Mouse (Mus musculus) T-helper 17 cell (primary cell): ENCODE results near the gene Sgsm3.

ENCODE experiments used
- in situ Hi-C, 2 experiments: fragments of 300-600 bp; cut with MboI, MseI; formaldehyde crosslinking; loops; 1 replicate in 1 of 2; 2 replicates in 1 of 2; pipeline ENCODE4 v1.15.1; 2025; ENCODE audit warnings: high pct_unique_total_duplicates in 2 of 2

The Sgsm3 gene

GRCm38 (mm10) chr15:80975666-80976065 is 1.9 kb upstream of the Sgsm3 start:
- in situ Hi-C loops: no loop called here

DNA sequence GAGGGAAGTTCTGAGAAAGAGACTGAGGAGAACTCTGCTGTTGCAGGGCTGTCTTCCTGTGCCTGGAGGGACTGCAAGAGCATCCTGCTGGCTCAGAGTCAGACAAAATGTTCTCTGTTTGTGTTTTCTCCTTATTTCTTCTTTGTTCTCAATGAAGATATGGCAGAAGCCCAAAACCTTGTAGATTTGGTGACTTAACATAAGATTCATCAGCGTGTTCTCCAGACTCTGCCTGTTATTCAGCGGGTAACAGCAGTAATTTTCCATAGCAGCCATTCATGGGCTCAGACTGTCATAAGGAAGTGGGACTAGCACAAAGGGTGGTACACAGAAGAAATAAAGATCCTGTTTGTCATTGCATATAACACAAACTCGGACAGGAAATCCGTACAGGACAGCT is 2.0 kb downstream of the Sgsm3 start:
- in situ Hi-C loops: no loop called here

- in situ Hi-C loops: no loop called here
These were observed 3.6 kb downstream of the Sgsm3 start for GRCm38 (mm10) chr15:80981176-80981575.

- in situ Hi-C loops: no loop called here
These were observed 5.7 kb downstream of the Sgsm3 start for GRCm38 (mm10) chr15:80983264-80983663.

- in situ Hi-C loops: no loop called here
These were observed 10.8 kb downstream of the Sgsm3 start for GRCm38 (mm10) chr15:80988331-80988730.

DNA sequence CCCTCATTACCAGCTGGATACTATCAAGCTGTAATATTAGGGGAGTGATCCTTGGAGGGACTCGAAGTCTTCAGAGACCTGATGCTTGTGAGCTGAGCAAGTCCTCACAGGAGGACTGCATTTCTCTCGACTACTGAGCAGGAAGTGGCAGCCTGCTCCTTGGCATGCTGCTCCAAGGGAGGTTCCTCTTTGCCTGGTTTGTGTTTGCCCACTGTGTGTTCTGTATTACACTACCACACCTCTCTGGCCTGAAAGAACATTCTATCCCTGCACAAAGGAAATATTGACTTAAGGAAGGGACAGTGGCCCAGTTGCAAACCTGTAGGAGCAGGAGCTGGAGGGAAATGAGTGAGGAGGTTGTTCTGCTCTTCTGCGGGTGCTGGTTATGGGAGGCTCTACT is 12.1 kb downstream of the Sgsm3 start:
- in situ Hi-C loops: no loop called here

DNA sequence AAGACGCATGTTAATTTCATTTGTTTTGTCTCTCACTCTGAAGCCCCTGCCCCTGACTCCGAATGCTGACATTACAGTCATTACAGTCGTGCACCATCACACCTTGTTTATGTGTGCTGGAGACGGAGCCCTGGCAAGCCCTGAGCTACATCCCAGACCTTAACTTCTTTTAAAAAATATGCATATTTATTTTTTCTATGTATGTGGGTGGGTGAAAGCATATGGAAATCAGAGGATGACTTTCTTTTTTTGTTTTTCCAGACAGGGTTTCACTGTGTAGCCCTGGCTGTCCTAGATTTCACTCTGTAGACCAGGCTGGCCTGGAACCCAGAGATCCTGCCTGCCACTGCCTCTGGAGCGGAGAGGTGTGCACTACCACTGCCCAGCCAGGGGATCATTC is 17.4 kb downstream of the Sgsm3 start:
- in situ Hi-C loops: no loop called here

DNA sequence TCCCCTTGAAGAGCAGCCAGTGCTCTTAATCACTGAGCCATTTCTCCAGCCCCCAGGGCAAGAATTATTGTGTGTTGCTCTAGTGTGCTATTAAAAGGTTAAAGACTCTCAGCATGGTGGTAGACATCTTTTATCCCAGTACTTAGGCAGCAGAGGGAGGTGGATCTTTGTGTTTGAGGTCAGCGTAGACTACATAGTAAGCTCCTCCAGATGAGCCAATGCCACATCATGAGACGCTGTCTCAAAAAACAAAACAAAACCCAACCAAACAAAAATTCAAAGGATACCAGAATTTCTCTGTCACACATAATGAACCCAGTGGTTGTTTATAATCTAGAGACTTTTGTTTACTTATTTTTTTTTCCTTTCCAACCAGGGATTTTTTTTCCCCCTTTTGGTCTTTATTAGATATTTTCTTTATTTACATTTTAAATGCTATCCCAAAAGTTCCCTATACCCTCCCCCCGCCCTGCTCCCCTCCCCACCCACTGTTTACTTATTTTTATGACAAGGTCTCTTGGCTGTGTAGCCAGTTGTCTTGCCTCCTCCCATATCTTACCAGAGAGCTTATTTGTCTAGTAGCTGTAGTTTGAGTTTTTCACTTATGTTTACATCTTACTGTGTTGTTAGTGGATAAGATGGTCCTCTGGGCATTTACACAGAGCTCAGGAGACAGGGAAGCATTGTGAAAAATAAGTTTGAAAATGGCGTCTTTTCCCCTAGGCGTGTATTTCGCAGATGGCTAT is 18.7 kb downstream of the Sgsm3 start:
- in situ Hi-C loops: no loop called here

DNA sequence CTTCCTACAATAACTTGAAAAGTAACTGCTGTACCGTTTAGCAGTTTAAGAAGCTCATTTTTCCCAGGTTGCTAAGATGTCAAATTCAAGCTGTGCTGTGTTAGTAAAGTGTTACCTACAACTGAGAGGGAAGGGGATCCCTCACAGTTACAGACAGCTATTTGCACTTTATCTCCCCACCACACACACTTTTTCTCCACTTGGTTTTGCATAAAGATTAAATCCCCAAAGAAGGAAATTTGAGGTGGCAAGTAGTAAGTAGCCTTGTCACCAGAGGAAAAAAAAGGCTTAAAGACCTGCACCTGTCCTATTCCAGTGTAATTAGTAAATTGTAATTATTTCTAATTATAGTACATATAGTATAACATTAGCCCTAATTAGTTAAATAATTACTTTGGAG is 19.5 kb downstream of the Sgsm3 start:
- in situ Hi-C loops: no loop called here

DNA sequence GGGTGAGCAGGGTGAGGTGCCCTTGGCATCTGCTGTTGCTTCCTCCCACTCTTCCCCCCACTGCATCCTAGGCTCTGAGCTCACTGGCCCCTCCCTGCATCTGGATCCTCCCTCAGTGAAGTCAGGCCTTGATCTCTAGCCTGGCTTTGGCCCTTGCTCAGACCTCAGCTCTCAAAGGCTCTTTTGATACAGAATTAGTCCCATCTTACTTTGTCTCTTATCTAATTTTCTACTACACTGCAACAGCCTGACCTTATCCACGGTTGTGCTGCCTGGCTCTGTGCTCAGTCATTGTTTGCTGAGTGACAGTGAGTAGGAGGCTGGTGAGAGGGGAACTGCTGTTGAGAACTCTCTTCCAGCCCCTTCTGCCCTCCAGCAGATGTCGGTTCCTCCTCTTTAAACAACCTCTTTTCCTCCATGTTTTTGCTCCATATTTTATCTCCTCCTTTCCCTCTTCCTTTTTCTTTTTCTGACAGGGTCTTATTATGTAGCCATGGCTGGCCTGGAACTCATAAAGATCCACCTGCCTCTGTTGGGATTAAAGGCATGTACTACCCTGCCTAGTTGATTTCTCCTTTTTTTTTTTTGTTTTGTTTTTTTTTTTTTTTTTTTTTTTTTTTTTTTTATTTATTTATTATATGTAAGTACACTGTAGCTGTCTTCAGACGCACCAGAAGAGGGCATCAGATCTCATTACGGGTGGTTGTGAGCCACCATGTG is 23.0 kb downstream of the Sgsm3 start:
- in situ Hi-C loops: no loop called here

DNA sequence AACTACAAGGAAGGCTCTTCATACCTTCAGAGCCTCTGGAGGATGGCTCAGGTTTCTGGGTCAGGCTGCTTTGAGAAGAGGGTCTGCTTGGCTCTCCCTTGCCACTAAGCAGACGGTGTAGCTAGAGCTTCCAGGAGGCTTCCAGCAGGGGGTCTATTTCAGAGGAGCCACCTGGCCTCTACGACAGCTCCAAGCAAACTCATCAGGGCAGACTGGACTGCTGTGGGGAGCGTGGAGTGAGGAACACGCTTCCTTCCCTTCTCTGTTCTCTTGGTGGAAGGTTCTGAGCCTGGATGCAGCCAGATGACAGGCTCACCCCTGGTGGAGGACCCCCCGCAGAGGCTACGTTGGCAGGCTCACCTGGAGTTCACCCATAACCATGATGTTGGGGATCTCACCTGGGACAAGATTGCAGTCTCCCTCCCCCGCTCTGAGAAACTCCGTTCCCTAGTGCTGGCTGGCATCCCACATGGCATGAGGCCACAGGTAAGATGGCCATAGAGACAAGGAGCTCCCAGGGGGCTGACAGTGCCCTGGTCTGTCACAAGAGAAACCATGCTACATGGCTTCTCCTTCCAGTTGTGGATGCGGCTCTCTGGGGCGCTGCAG is 28.7 kb downstream of the Sgsm3 start:
- in situ Hi-C loops: no loop called here

GRCm38 (mm10) chr15:81007339-81007738 is 29.8 kb downstream of the Sgsm3 start:
- in situ Hi-C loops: no loop called here

DNA sequence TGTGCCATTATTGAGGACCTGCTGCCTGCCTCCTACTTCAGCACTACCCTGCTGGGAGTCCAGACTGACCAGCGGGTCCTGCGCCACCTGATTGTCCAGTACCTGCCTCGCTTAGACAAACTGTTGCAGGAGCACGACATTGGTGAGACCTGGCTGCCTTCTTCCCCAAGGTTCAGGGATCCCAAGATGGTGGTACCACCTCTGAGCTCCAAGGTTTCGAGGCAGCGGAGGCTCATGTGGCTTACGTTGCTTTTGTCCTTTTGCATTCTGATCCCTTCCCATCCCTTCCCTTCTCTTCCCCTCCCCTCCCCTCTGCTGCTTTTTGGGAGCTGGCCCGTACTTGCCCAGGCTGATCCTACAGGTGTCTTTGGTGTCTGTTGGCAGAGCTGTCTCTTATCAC is 30.3 kb downstream of the Sgsm3 start:
- in situ Hi-C loops: no loop called here

GRCm38 (mm10) chr15:81008689-81009123 is 31.1 kb downstream of the Sgsm3 start:
- in situ Hi-C loops: no loop called here

- in situ Hi-C loops: no loop called here
These were observed 32.5 kb downstream of the Sgsm3 start for GRCm38 (mm10) chr15:81010114-81010513.

DNA sequence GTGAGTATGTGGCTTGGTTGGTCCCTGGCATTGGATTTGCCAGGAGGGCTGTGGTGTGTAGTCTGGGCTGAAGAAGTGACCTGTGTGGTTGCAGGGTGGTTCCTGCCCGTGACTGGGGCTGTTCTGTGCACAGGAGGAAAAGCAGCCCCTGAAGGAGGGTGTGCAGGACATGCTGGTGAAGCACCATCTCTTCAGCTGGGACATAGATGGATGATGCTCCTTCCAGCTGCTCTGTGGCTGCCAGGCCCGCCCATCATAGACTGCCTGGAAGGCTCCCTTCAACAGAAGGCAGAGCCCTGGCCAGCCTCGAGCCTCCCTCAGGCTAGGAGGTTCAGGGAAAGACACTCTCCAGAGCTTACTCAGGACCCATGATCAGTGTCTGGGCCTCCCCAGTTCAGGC is 34.0 kb downstream of the Sgsm3 start:
- in situ Hi-C loops: no loop called here

DNA sequence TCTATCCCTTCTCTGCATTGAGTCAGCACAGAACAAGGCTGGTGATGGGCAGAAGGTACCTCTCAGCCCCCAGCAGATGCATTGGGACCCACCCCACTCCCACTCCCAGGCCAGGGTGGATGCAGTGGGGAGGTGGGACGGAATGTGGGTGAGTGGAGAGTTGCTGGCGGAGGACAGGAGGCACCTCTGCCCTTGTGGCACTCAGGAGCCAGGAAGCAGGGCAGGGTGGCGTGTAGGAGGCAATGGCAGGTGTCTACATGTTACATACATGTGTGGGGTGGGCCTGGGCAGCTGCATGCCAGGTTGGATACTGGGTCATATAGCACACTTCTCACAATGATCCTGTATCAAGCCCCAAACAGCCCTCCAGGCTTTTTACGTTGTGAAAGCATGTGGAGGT is 34.8 kb downstream of the Sgsm3 start:
- in situ Hi-C loops: no loop called here

DNA sequence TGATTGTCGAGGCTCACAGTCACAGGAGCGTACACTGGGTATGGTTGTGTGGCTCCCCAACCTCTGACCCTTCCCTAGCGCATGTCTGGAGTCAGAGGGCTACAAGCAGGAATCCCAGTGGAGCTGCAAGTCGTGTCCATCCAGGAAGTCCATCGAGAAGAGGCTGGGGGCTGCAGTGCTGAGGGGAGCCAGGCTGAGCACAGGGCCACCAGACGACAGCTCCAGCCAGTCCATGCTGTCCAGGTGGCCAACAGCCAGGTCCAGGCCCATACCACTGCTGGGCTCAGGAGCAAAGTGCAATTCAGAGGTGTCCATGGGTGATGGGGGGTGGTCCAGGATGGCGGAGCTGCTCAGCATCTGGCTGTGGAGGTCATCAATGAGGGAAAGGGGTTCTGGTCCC is 35.6 kb downstream of the Sgsm3 start:
- in situ Hi-C loops: no loop called here

GRCm38 (mm10) chr15:81015068-81015744 is 37.6 kb downstream of the Sgsm3 start:
- in situ Hi-C loops: no loop called here

DNA sequence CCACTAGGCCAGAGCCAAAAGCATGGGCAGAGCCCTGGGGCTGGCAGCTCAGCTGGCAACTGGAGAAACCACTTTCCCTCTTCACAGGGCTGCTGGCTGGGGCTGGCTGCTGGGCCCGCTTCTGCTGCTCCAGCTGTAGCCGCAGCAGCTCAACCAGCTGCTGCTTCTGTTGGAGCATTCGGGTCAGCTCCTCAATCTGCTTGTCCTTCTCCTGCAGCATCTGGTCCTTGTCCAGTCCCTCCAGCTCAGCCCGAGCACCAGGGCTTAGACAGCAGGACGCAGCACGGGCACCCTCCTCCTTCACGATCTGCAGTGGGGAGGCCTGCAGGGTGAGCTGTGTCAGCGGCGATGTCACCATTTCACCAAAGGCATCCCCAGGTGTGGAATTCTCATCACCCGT is 38.9 kb downstream of the Sgsm3 start:
- in situ Hi-C loops: no loop called here

DNA sequence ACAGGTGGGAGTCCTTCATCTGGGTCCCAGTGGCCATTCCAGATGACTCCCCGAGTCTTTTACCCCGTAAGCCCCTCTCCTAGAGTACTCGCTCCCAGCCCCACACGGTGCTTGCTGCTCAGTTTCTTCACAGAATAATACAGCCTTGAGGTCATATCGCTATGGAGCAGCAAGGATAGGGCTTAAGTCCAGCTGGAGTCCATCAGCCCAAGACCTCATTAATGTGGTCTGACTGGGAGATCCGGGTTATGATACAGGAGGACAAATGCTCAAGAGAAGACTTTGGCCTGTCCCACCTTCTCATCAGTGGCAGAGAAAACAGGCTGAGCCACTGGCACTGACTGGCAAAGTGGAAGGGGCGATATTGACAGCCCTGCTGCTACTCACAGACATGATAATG is 39.7 kb downstream of the Sgsm3 start:
- in situ Hi-C loops: no loop called here

DNA sequence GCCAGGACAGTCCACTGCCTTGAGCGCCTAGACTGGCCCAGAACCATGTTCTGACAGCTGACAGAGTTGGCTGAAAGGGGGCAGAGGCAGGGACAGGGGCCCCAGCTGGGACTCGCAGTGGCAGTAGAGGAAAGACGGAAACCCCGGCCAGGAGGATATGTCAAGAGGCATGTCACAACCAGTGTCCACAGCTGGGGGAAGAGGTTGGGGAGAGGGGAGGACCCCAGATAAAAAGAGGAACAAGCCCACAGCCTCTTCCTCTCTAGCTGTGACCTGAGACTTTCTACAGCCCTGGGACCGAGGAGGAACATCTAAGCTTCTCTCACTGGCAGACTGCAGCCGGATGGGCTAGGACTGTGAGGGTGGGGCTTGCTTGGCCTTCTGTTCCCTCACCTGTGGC is 43.8 kb downstream of the Sgsm3 start:
- in situ Hi-C loops: no loop called here
